Mouse (Mus musculus) liver, adult 2 months (tissue): ENCODE data around the gene Tdrd9.

Experiments used
- CTCF ChIP-seq: fragments of 200-500 bp; IDR thresholded peaks from 2 replicates; pipeline ENCODE4 v1.5.1; 2011; ENCODE audit warnings: low read depth, low read length, control low read depth
- POLR2A ChIP-seq: fragments of 200-500 bp; IDR thresholded peaks from 2 replicates; pipeline ENCODE4 v1.6.1; 2011; ENCODE audit warnings: low read length, control low read depth; ENCODE audit not compliant: insufficient read depth; ENCODE audit errors: extremely low read depth

- TF ChIP-seq CTCF (no peak), POLR2A (peak; percentile 95)
Measured at GRCm38 (mm10) chr12:112106541-112106971, 135.2 kb downstream of the Tdrd9 start, which contains the start of gene Aspg.
